Mouse (Mus musculus) myocyte (in vitro differentiated cells): ENCODE results near the gene Dgkz. TPM values are rescaled to one million over a fixed set of nuclear protein-coding genes. Genes with fewer than 3 reads are reported as not detected.

ENCODE experiments used
- H3K27me3 ChIP-seq: one replicate; pipeline ENCODE4 v1.6.1; 2011; ENCODE audit not compliant: control insufficient read depth, insufficient read depth, insufficient read length
- H3K36me3 ChIP-seq: one replicate; pipeline ENCODE4 v1.6.1; 2011; ENCODE audit not compliant: control insufficient read depth, insufficient read depth
- H3K4me2 ChIP-seq: one replicate; pipeline ENCODE4 v1.6.1; 2011; ENCODE audit warnings: low read depth, control low read depth
- H3K4me3 ChIP-seq: one replicate; pipeline ENCODE4 v1.5.1; 2011; ENCODE audit warnings: mild to moderate bottlenecking, control low read depth, moderate library complexity
- H3K79me2 ChIP-seq: one replicate; pipeline ENCODE4 v1.6.1; 2011; ENCODE audit not compliant: control insufficient read depth, insufficient read depth
- H3ac ChIP-seq: one replicate; pipeline ENCODE4 v1.6.1; 2011; ENCODE audit not compliant: control insufficient read depth, insufficient read length
- CEBPB ChIP-seq: IDR thresholded peaks from 2 replicates; pipeline ENCODE4 v1.6.1; 2011; ENCODE audit warnings: mild to moderate bottlenecking, moderate library complexity; ENCODE audit not compliant: poor library complexity, insufficient read depth, severe bottlenecking
- E2F4 ChIP-seq: IDR thresholded peaks from one replicate; pipeline ENCODE4 v1.6.1; 2011; ENCODE audit warnings: mild to moderate bottlenecking, control low read depth, moderate library complexity; ENCODE audit not compliant: insufficient read depth
- MAX ChIP-seq: IDR thresholded peaks from one replicate; pipeline ENCODE4 v1.6.1; 2011; ENCODE audit warnings: low read depth, mild to moderate bottlenecking, control low read depth
- MYOD1 ChIP-seq, 3 experiments: IDR thresholded peaks; one replicate each; pipeline ENCODE4 v1.6.1; 2011; ENCODE audit warnings: control low read depth in 2 of 3, low read depth in 2 of 3, mild to moderate bottlenecking in 2 of 3, moderate library complexity in 1 of 3; ENCODE audit not compliant: insufficient read length in 2 of 3, control insufficient read depth in 1 of 3
- MYOG ChIP-seq, 3 experiments: IDR thresholded peaks; one replicate each; pipeline ENCODE4 v1.6.1; 2011; ENCODE audit warnings: control low read depth in 2 of 3, low read depth in 2 of 3, mild to moderate bottlenecking in 2 of 3; ENCODE audit not compliant: insufficient read length in 2 of 3, control insufficient read depth in 1 of 3, insufficient read depth in 1 of 3
- POLR2A ChIP-seq: IDR thresholded peaks from one replicate; pipeline ENCODE4 v1.6.1; 2011; ENCODE audit warnings: low read depth, mild to moderate bottlenecking, control low read depth, moderate library complexity; ENCODE audit not compliant: insufficient read length
- POLR2AphosphoS2 ChIP-seq: IDR thresholded peaks from one replicate; pipeline ENCODE4 v1.6.1; 2011; ENCODE audit warnings: low read depth, control low read depth; ENCODE audit not compliant: insufficient read length
- SRF ChIP-seq: IDR thresholded peaks from one replicate; pipeline ENCODE4 v1.6.1; 2011; ENCODE audit warnings: low read depth; ENCODE audit not compliant: control insufficient read depth, insufficient read length
- TCF12 ChIP-seq: IDR thresholded peaks from one replicate; pipeline ENCODE4 v1.6.1; 2011; ENCODE audit warnings: mild to moderate bottlenecking, control low read depth; ENCODE audit not compliant: poor library complexity, insufficient read depth, severe bottlenecking
- TCF3 ChIP-seq: IDR thresholded peaks from one replicate; pipeline ENCODE4 v1.6.1; 2011; ENCODE audit warnings: low read depth, control low read depth; ENCODE audit not compliant: insufficient read length
- USF1 ChIP-seq: IDR thresholded peaks from one replicate; pipeline ENCODE4 v1.6.1; 2011; ENCODE audit warnings: low read depth, mild to moderate bottlenecking, control low read depth, moderate library complexity
- polyA plus RNA-seq: library from polyadenylated mRNA; unstranded; fragments of >200 nt; fragmentation: generic; extraction: Trizol; gene quantifications from one replicate; pipeline ENCODE4 v1.2.1, GENCODE M21; 2012; ENCODE audit warnings: missing spikeins

Dgkz gene
- polyA plus RNA-seq, 1 experiment = 68.4 TPM

DNA sequence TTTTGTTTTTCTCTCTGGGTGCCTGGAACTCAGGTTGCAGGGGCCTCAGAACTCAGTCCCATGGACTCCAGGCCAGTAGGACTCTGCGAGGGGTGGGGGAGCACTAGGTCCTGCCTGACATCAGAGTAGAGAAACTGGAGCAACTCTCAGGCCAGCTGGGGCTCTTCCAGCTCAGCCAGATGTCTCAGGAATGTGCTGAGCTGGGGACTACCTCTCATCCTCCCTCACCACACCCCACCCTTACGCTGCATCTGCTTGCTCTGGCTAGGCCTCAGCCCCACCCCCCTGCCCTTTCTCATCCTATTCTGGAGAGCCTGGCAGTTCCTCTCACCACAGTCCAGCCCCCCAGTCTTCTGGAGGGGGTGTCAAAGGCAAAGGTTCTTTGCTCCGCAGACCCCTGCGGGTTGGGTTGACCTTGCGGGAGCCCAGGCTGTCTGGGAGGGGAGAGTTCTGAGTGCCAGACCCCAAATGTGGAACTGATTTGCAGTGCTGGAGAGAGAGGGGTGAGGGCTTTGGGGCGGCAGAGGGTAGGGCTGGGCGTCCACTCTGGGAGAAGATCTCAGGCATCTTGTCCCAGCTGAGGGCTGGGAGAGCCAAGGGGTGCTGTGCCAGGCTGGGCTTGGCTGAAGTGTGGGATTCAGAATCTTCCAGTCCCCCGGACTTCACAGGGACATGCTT, 37.2 kb upstream of the Dgkz start:
- peaks cover 68% of the 10 kb centered on the region for H3K79me2 ChIP-seq
- peak overlapping the region; percentile 69 for H3K4me2 ChIP-seq
- H3K27me3 ChIP-seq = no peaks in the 10 kb centered on the region
- no peaks in the 10 kb centered on the region for H3K36me3 ChIP-seq
- no peak for TF ChIP-seq USF1
- no peak; the same call in 1 of the 2 replicates for TF ChIP-seq CEBPB
- TF ChIP-seq MYOG (IDR thresholded peaks at IDR 0.05; ENCODE audit: control insufficient read depth in 1 of 3, insufficient read depth in 1 of 3, insufficient read length in 2 of 3, low read depth in 2 of 3) = peak in 2 of 3 experiments; percentile 29 to 74
- TF ChIP-seq SRF = no peak
- TF ChIP-seq E2F4 = no peak
- TF ChIP-seq POLR2A = peak; percentile 17
- peak in 2 of 3 experiments; percentile 65 to 85 for TF ChIP-seq MYOD1 (IDR thresholded peaks at IDR 0.05; ENCODE audit: control insufficient read depth in 1 of 3, insufficient read length in 2 of 3, low read depth in 2 of 3)
- no peak overlapping the region for H3K4me3 ChIP-seq
- no peak overlapping the region for H3ac ChIP-seq

DNA sequence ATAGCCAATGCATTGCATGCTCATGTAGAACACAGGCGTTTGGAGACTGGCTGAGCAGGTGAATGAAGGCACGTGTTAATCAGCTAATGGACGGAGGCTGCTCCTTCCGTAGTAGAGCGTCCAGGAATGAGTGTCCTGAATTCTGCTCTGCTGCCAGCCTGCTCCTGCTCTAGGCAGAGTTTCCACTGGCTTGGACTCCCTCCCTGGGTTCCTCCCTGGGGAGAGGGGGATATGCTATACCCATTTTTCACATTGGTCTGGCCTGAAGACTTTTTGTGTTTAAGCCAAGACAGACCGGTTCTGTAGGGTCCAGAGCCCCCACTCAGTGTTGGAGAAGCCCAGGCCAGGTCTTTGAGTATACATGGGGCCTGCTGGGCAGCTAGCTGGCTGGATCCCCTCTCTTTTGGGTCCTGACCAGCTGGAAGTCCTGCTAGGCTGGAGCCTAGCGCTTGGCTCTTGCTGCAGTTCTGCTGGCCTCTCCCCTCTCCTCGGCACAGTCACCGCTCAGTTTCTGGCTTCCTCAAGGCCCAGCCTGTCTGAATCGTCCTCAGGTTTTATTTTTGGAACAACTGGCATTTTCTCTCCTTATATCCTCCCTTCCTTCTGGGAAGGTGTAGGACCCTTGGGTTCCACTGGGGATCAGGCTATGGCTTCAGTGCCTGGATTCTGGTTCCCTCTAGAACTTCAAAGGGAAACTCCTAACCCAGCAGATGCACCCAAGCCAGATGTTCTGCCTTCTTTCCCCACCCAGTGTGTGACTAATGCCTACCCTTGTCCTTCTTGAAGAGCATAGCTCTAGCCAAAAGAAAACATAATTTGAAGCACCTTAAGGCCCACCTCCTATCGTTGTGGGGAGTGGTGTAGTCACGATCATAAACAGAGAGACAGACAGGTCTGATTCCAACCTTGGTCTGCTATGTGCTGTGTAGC, 36.0 kb upstream of the Dgkz start:
- Histone ChIP-seq H3K4me3 (no peak overlapping the region), H3ac (no peak overlapping the region)
- TF ChIP-seq POLR2AphosphoS2 = peak; percentile 25
- TF ChIP-seq TCF3 = no peak

DNA sequence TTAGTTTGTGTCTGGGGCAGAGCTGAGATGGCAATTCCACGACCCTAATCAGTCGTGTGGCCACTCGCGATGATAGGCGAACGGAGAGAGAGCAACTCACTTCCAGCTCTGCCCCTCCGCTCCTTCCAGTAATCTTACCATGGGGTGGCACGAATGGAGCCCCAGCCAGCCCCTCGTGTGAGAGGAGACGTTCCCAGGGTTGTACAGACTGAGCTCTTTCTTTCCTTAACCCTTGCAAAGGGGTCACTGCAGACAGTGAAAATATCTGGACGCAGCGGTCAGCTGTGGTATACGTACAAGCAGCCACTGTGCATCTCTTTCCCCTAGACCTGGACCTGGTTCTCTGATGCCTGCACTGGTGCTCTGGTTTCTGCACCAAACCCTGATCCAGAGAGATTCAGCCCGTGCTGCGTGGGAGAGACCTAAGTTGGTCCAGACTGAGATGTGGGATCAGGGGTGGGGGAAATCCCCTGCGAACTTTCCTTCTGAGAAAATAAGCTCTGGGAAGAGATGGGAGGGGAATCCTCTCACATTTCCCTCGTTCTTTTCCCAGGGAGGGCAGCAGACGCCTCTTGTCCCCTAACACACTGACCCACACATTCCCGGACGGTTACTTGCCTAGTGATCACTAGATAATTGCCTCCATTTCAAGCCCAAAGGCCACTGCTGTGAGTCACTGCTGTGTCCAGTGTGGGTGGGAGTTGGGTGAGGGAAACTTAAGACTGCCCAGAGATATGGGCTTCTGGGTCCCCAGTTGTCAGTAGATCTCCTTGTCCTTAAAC, 33.1 kb upstream of the Dgkz start:
- Histone ChIP-seq H3K36me3 (no peaks in the 10 kb centered on the region), H3K79me2 (peaks cover 60% of the 10 kb centered on the region)
- TF ChIP-seq TCF12 (no peak), CEBPB (0 out of 2 replicates have a peak, but pooled peaks have one; percentile 1), MYOD1 (IDR thresholded peaks at IDR 0.05; ENCODE audit: control insufficient read depth in 1 of 3, insufficient read length in 2 of 3, low read depth in 2 of 3) (peak in 2 of 3 experiments; percentile 19 to 21), POLR2A (no peak), TCF3 (no peak), MAX (no peak), E2F4 (no peak), SRF (no peak), USF1 (no peak)

More for the DNA sequence above, 36.0 kb upstream of the Dgkz start:
- Histone ChIP-seq H3K79me2 (peaks cover 64% of the 10 kb centered on the region), H3K27me3 (no peaks in the 10 kb centered on the region), H3K4me2 (peak overlapping the region; percentile 64), H3K36me3 (no peaks in the 10 kb centered on the region)

DNA sequence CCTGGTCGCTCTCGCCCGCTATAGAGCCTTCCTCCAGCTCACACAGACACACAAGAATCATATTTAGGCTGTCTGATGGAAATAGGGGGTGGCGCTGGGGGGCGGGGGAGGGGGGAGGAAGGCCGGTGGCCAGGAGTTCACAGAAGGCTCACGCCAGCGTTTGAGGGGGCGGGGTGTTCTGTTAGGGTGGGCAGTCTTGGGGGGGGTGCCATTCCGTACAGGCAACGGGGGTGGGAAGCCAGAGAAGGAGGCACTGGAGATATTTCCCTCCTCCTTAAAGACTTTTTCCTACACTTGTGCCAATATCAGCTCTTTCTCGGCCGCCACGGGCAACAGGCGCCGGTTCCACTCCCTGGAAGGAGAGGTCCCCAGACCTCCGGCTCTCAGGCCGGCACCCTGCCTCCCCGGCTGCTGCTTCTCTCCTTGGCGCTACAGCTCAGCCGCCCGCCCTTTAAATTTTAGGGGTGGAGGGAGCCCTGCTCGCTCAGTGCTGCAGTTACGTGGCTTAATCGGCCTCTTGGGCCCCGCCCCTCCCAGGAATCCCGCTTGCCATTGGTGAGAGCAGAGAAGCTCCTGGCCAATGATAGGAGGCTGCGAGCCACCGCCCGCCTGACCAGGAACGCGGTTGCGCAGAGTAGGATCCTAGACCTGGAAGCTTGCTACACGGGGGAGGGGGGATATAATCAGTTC, 32.4 kb upstream of the Dgkz start:
- TF ChIP-seq E2F4 (peak; percentile 55), POLR2A (peak; percentile 68), TCF3 (no peak), POLR2AphosphoS2 (peak; percentile 82)
- no peaks in the 10 kb centered on the region for H3K27me3 ChIP-seq
- H3ac ChIP-seq = peak overlapping the region; percentile 18
- no peaks in the 10 kb centered on the region for H3K36me3 ChIP-seq
- H3K4me3 ChIP-seq = peak overlapping the region; percentile 22
- H3K4me2 ChIP-seq = peak overlapping the region; percentile 99
- peaks cover 62% of the 10 kb centered on the region for H3K79me2 ChIP-seq

More for the DNA sequence above, 33.1 kb upstream of the Dgkz start:
- Histone ChIP-seq H3K4me3 (peak overlapping the region; percentile 22), H3ac (no peak overlapping the region), H3K4me2 (peak overlapping the region; percentile 94), H3K27me3 (no peaks in the 10 kb centered on the region)
